Mouse (Mus musculus) neural tube, embryonic 14.5 days (tissue): ENCODE measurements around the gene Olfr569. TPM values are rescaled to one million over a fixed set of nuclear protein-coding genes. Genes with fewer than 3 reads are reported as not detected.

ENCODE experiments used
- ATAC-seq: fragments of 200-750 bp; cut with Nextera tagmentation; 2 replicates; pipeline ENCODE4 v1.8.0; 2017; ENCODE audit warnings: low read depth, mild to moderate bottlenecking, moderate TSS enrichment, moderate library complexity
- H3K27ac ChIP-seq: fragments of 300-500 bp; sonication (generic); 2 replicates; pipeline ENCODE4 v1.5.1; 2014; ENCODE audit warnings: low read depth, mild to moderate bottlenecking, control low read depth, low read length, moderate library complexity, mixed read lengths
- H3K27me3 ChIP-seq: fragments of 300-500 bp; sonication (generic); 2 replicates; pipeline ENCODE4 v1.6.1; 2014; ENCODE audit warnings: low read length; ENCODE audit not compliant: control insufficient read depth, insufficient read depth
- H3K36me3 ChIP-seq: fragments of 300-500 bp; sonication (generic); 2 replicates; pipeline ENCODE4 v1.6.1; 2014; ENCODE audit warnings: low read length, mixed read lengths; ENCODE audit not compliant: control insufficient read depth, insufficient read depth
- H3K4me1 ChIP-seq: fragments of 300-500 bp; sonication (generic); 2 replicates; pipeline ENCODE4 v1.6.1; 2014; ENCODE audit warnings: low read length; ENCODE audit not compliant: control insufficient read depth, insufficient read depth
- H3K4me2 ChIP-seq: fragments of 300-500 bp; sonication (generic); 2 replicates; pipeline ENCODE4 v1.6.1; 2014; ENCODE audit warnings: mild to moderate bottlenecking, low read depth, low read length, control low read depth
- H3K4me3 ChIP-seq: fragments of 300-500 bp; sonication (generic); 2 replicates; pipeline ENCODE4 v1.5.1; 2014; ENCODE audit warnings: low read depth, low read length, control low read depth, mixed read lengths
- H3K9ac ChIP-seq: fragments of 300-500 bp; sonication (generic); replicated peaks from 2 replicates; pipeline ENCODE4 v1.6.1; 2014; ENCODE audit warnings: low read depth, mild to moderate bottlenecking, control low read depth, low read length, mixed read lengths
- H3K9me3 ChIP-seq: fragments of 300-500 bp; sonication (generic); 2 replicates; pipeline ENCODE4 v1.6.1; 2016; ENCODE audit warnings: low read length; ENCODE audit not compliant: control insufficient read depth
- polyA plus RNA-seq: library from polyadenylated mRNA; unstranded; fragments of >200 nt; fragmentation: Nextera tagmentation; extraction: Ambion mirVana; gene quantifications from 2 replicates; pipeline ENCODE4 v1.2.1, GENCODE M21; 2014

Gene Olfr569
- polyA plus RNA-seq, 1 experiment from 2014 or later, result not detected

DNA sequence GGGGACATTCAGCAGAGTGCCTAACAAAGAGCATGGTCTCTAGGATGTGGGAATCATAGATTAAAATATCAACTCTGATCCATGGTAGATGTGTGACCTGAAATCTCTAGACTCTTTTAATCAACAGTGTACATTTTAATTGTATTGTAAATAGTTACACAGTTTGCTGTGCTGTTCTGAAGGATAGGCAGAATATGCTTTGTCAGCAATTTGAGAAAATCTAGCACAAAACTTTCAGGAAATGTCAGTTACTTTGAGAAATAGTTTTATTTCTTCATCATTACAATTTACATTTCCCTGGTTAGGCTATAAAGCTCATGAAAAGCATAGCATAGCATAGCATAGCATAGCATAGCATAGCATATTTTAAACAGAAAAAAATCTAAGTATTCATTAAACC lies 34.9 kb downstream of the Olfr569 start:
- no peak for ATAC-seq
- H3K4me1 ChIP-seq, result no peaks in the 10 kb centered on the region
- H3K4me2 ChIP-seq, result no peak overlapping the region
- H3K27me3 ChIP-seq, result no peaks in the 10 kb centered on the region
- no peak overlapping the region for H3K27ac ChIP-seq
- H3K9ac ChIP-seq, result no peak overlapping the region
- H3K36me3 ChIP-seq, result no peaks in the 10 kb centered on the region
- H3K9me3 ChIP-seq, result no peaks in the 10 kb centered on the region
- H3K4me3 ChIP-seq, result no peak overlapping the region

Other genes starting within 250 kb of the Olfr569 start
- gene Olfr555, start 232.1 kb downstream of the Olfr569 start, polyA plus RNA-seq, result not detected in 2 replicates
- not detected in 2 replicates for gene Olfr556, start 226.0 kb downstream of the Olfr569 start, polyA plus RNA-seq
- 8.0 and 8.7 TPM in 2 replicates for gene Trim68, start 203.6 kb downstream of the Olfr569 start, polyA plus RNA-seq
- not detected in 2 replicates for gene Olfr557, start 195.0 kb downstream of the Olfr569 start, polyA plus RNA-seq
- gene Olfr558, start 188.7 kb downstream of the Olfr569 start, polyA plus RNA-seq, result 0.12 and 0.36 TPM in 2 replicates
- gene Olfr33, start 171.8 kb downstream of the Olfr569 start, polyA plus RNA-seq, result not detected in 2 replicates
- not detected in 2 replicates for gene Olfr559, start 163.4 kb downstream of the Olfr569 start, polyA plus RNA-seq
- gene Olfr560, start 131.5 kb downstream of the Olfr569 start, polyA plus RNA-seq, result not detected in 2 replicates
- 0.19 TPM in 1 of 2 replicates, not detected in the other for gene Olfr78, start 131.4 kb downstream of the Olfr569 start, polyA plus RNA-seq
- not detected in 2 replicates for gene Olfr561, start 119.7 kb downstream of the Olfr569 start, polyA plus RNA-seq
- gene Olfr564, start 87.4 kb downstream of the Olfr569 start, polyA plus RNA-seq, result not detected in 2 replicates
- not detected in 2 replicates for gene Olfr566, start 32.1 kb downstream of the Olfr569 start, polyA plus RNA-seq
- gene Olfr568, start 13.8 kb downstream of the Olfr569 start, polyA plus RNA-seq, result not detected in 2 replicates
- not detected in 2 replicates for gene Olfr570, start 3.7 kb upstream of the Olfr569 start, polyA plus RNA-seq
- 0.18 TPM in 1 of 2 replicates, not detected in the other for gene Olfr571, start 26.7 kb upstream of the Olfr569 start, polyA plus RNA-seq
- gene Olfr572, start 33.5 kb upstream of the Olfr569 start, polyA plus RNA-seq, result not detected in 2 replicates
- not detected in 2 replicates for gene Olfr573-ps1, start 51.7 kb upstream of the Olfr569 start, polyA plus RNA-seq
- not detected in 2 replicates for gene Olfr574, start 57.6 kb upstream of the Olfr569 start, polyA plus RNA-seq
- not detected in 2 replicates for gene Olfr575, start 67.9 kb upstream of the Olfr569 start, polyA plus RNA-seq
- not detected in 2 replicates for gene Olfr576, start 71.8 kb upstream of the Olfr569 start, polyA plus RNA-seq
- gene Olfr577, start 85.1 kb upstream of the Olfr569 start, polyA plus RNA-seq, result not detected in 2 replicates
- not detected in 2 replicates for gene Olfr578, start 98.4 kb upstream of the Olfr569 start, polyA plus RNA-seq
- gene Olfr582, start 147.1 kb upstream of the Olfr569 start, polyA plus RNA-seq, result not detected in 2 replicates
- gene Olfr583, start 160.4 kb upstream of the Olfr569 start, polyA plus RNA-seq, result not detected in 2 replicates
- not detected in 2 replicates for gene Olfr584, start 191.0 kb upstream of the Olfr569 start, polyA plus RNA-seq
- not detected in 2 replicates for gene Olfr585, start 206.8 kb upstream of the Olfr569 start, polyA plus RNA-seq
- not detected in 2 replicates for gene Olfr586, start 234.8 kb upstream of the Olfr569 start, polyA plus RNA-seq
- not detected in 2 replicates for gene Olfr588-ps1, start 250.0 kb upstream of the Olfr569 start, polyA plus RNA-seq